Mouse (Mus musculus) C2C12 (cell line): ENCODE results near the gene Atp1b1.

ENCODE experiments used
- CTCF ChIP-seq: IDR thresholded peaks from one replicate; pipeline ENCODE4 v1.5.1; 2011; ENCODE audit not compliant: control insufficient read depth, insufficient read depth, insufficient read length
- USF1 ChIP-seq: IDR thresholded peaks from one replicate; pipeline ENCODE4 v1.6.1; 2011; ENCODE audit warnings: low read depth, mild to moderate bottlenecking, control low read depth, moderate library complexity

DNA sequence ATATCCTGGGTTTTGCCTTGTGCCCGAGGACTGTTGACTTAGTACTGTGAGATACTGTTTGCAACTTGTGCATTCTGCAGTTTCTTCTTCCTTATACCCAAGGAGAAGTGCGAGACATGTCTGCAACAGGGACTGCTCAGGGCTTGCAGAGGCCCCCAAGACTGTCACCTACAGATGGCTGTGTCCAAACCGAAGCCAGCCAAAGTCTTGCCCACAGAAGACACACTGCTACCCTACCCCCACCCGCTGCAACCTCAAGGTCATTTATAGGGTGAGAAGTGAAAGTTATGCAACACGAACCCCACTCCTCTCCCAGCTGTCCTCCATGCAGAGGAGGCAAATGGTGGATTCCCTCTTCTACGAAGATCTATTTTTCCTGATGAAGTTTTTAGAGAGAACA lies 5.6 kb downstream of the Atp1b1 start:
- TF ChIP-seq CTCF (no peak), USF1 (no peak)
